Mouse (Mus musculus) spleen, embryonic (tissue): ENCODE data around the gene Ndufv1.
"Not testable (repeated sequence)": the region's sequence is repeated elsewhere in the genome, so short reads cannot be mapped to it uniquely, and the experiment has no call there.

Source experiments
- CTCF ChIA-PET: fragments of 350-600 bp; sonication (Branson Sonifier 250); formaldehyde crosslinking; loops from one replicate; lab custom pipeline; 2022; lab: Charles Lee

Gene Ndufv1

GRCm38 (mm10) chr19:4012432-4013022 is at the start of gene Ndufv1:
Ndufv1 (minus strand) TSS chr19:4012806.
- CTCF ChIA-PET = interaction anchor here (0.7 kb wide), 1 partner anchor 216 kb away, joined by 3 read pairs; no protein-coding TSS in a partner anchor

GRCm38 (mm10) chr19:4060899-4061465 is 48.4 kb upstream of the Ndufv1 start:
- CTCF ChIA-PET = interaction anchor here (0.5 kb wide), 1 partner anchor 35 kb away, joined by 3 read pairs; no protein-coding TSS in a partner anchor

- CTCF ChIA-PET = not testable (repeated sequence)
Measured at GRCm38 (mm10) chr19:4060044-4060898, 47.7 kb upstream of the Ndufv1 start.

GRCm38 (mm10) chr19:4059069-4059740 is 46.6 kb upstream of the Ndufv1 start, which contains the start of gene Gstp3:
Gstp3 (minus strand) TSS chr19:4059569.
- CTCF ChIA-PET = interaction anchor here (0.5 kb wide), 1 partner anchor 318 kb away, joined by 3 read pairs; no protein-coding TSS in a partner anchor

- CTCF ChIA-PET = no interaction called here
Measured at GRCm38 (mm10) chr19:4058581-4058980, 46.0 kb upstream of the Ndufv1 start.

GRCm38 (mm10) chr19:4057962-4058361 is 45.4 kb upstream of the Ndufv1 start:
- CTCF ChIA-PET = no interaction called here

GRCm38 (mm10) chr19:4057389-4057788 is 44.8 kb upstream of the Ndufv1 start:
- CTCF ChIA-PET = interaction anchor here (0.6 to 1.4 kb wide), 2 partner anchors 10 to 214 kb away, joined by 4 to 5 read pairs; no protein-coding TSS in a partner anchor

GRCm38 (mm10) chr19:4056727-4057126 is 44.1 kb upstream of the Ndufv1 start:
- CTCF ChIA-PET = interaction anchor here (0.6 to 1.4 kb wide), 4 partner anchors 9 to 213 kb away, joined by 3 to 5 read pairs (median 4); no protein-coding TSS in a partner anchor

- CTCF ChIA-PET = interaction anchor here (0.7 to 1.4 kb wide), 3 partner anchors 9 to 69 kb away, joined by 3 to 5 read pairs (median 4); no protein-coding TSS in a partner anchor
Measured at GRCm38 (mm10) chr19:4055947-4056693, 43.5 kb upstream of the Ndufv1 start.

- CTCF ChIA-PET = no interaction called here
Measured at GRCm38 (mm10) chr19:4055216-4055946, 42.8 kb upstream of the Ndufv1 start.

- CTCF ChIA-PET = no interaction called here
Measured at GRCm38 (mm10) chr19:4054613-4055012, 42.0 kb upstream of the Ndufv1 start.

- CTCF ChIA-PET = interaction anchor here (0.7 to 1.3 kb wide), 5 partner anchors 9 to 253 kb away, joined by 3 to 4 read pairs (median 3); partner anchors contain the start of gene Rad9a
Measured at GRCm38 (mm10) chr19:4052516-4053030, 40.0 kb upstream of the Ndufv1 start.

GRCm38 (mm10) chr19:4051741-4052515 is 39.3 kb upstream of the Ndufv1 start:
- CTCF ChIA-PET = interaction anchor here (0.6 to 1.3 kb wide), 6 partner anchors 8 to 253 kb away, joined by 3 to 4 read pairs (median 3); partner anchors contain the start of gene Rad9a

GRCm38 (mm10) chr19:4051016-4051415 is 38.4 kb upstream of the Ndufv1 start:
- CTCF ChIA-PET = no interaction called here

GRCm38 (mm10) chr19:4049069-4049468 is 36.5 kb upstream of the Ndufv1 start:
- CTCF ChIA-PET = interaction anchor here (0.6 to 2.4 kb wide), 4 partner anchors 30 to 558 kb away, joined by 3 to 11 read pairs (median 5); no protein-coding TSS in a partner anchor

GRCm38 (mm10) chr19:4047859-4048258 is 35.3 kb upstream of the Ndufv1 start:
- CTCF ChIA-PET = interaction anchor here (1.0 to 2.4 kb wide), 3 partner anchors 9 to 48 kb away, joined by 4 to 11 read pairs (median 5); partner anchors contain the start of genes Gm49405 and Nudt8

GRCm38 (mm10) chr19:4046866-4047254 is 34.3 kb upstream of the Ndufv1 start:
- CTCF ChIA-PET = interaction anchor here (0.6 to 2.4 kb wide), 2 partner anchors 28 to 200 kb away, joined by 3 to 11 read pairs; no protein-coding TSS in a partner anchor
